Mouse (Mus musculus) NIH3T3 (cell line): Measurements from ENCODE around the gene Tspan7.

ENCODE experiments used
- DNase-seq: peaks from one replicate; pipeline ENCODE4 v3.0.0-alpha.2; 2012; ENCODE audit warnings: low read depth

Tspan7 gene

GRCm38 (mm10) chrX:10549708-10550107, 64.8 kb downstream of the Tspan7 start:
- no peak for DNase-seq

DNA sequence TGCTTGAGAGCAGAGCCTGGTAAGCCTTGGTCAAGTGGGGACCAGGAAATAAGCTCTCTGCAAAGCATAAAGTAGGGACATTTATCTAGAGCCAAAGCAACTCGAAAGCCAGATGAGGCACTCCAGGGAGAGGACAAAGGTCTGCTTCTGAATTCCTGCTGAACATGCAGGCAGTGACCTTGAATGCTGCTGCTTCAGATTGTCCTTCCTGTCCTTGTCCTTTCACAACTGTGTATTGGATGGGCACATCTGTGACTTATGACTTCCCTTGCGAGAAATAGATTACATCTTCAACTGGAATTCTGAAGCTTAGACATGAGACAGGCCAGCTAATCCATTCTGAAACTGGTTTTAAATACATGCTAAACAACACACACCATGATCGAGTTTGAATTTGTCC, 71.9 kb downstream of the Tspan7 start:
- DNase-seq = no peak

GRCm38 (mm10) chrX:10557596-10557995, 72.6 kb downstream of the Tspan7 start:
- DNase-seq = no peak

- no peak for DNase-seq
Observed at GRCm38 (mm10) chrX:10558625-10559024, 73.7 kb downstream of the Tspan7 start.

- DNase-seq = no peak
Observed at GRCm38 (mm10) chrX:10565811-10566210, 80.9 kb downstream of the Tspan7 start.

DNA sequence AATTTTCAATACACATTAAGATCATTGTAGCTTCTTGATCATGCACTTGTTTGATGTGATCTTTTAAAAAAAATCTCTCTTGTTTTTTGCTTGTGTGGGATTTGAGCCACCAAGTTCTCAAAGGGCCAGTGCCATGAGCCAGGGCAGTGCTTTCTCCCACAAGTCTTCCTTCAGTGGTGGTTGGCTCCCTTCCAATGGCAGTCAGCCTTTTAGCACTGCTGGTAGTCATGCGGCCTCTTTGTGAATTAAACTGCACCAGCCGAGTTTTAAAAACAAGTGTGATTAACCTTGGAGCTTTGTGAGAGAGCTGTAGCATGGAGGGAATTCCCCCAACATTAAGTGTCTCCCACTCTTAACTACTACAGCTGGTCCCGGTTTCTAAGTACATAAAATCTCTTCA, 89.6 kb downstream of the Tspan7 start:
- no peak for DNase-seq

DNA sequence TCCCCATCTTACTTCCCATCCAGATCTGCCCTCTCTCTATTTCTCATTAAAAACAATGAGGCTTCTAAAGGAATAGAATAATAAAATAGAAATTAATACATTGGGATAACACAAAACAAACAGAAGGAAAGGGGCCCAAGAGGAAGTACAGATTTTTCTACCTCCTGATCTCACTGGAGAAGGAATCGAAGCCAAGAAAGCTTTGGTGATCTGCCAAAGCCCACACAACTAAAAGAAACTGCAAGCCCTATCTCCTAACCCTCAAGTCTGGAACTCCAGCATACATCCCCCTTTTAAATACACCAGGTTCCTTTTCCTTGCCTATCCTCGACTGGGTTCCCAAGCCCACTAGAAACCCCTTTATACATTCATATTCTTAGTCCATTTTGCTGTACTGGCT, 90.4 kb downstream of the Tspan7 start:
- no peak for DNase-seq

- no peak for DNase-seq
Observed at GRCm38 (mm10) chrX:10576349-10576748, 91.4 kb downstream of the Tspan7 start.

- DNase-seq = peak; percentile 67
Observed at GRCm38 (mm10) chrX:10577356-10577755, 92.4 kb downstream of the Tspan7 start.

GRCm38 (mm10) chrX:10582731-10583130, 97.8 kb downstream of the Tspan7 start:
- DNase-seq = no peak

DNA sequence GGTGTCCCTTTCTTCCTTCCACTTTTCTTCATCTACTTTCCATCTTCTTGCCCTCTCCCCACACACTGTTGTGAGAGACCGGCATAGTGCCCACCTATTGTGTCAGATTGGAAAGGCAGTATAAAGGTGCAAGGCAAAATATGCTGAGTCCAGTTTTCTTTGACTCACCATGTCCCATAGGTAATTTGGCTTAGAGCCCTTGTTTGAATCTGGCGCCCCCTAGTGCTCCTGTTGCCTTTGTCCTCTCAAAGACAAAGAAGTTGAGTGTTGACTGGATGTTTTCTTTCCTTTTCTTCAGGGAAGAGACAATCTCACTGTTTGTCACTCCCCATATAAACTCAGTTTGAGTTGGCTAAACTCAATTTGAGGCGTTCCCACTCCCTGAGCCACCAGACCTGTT, 107.3 kb downstream of the Tspan7 start:
- no peak for DNase-seq

DNA sequence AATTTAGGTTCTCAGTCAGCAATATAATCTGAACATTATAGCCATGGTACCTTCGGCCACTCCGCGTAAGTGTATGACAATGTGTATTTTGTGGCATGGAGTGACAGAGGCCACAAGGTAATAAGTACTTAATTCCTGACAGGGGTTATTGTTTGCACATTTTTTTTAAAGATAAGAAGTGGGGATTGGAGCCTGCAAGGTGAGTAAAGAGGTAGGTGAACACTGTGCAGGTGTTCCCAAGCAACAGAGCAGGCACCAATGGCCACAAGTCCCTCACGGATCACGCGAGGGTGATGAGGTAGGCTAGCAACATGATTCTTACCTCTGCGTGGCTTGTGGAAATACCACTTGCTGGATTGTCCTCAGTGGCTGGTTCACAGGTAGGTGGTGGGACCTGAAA, 108.6 kb downstream of the Tspan7 start:
- no peak for DNase-seq

GRCm38 (mm10) chrX:10617119-10617518, 132.2 kb downstream of the Tspan7 start:
- DNase-seq = peak; percentile 16

- no peak for DNase-seq
Observed at GRCm38 (mm10) chrX:10641062-10641461, 156.1 kb downstream of the Tspan7 start.
